Mouse (Mus musculus): Measurements from ENCODE around the gene Scgb1b17. TPM values are rescaled to one million over a fixed set of nuclear protein-coding genes. Genes with fewer than 3 reads are reported as not detected.
"Not testable (repeated sequence)": the region's sequence is repeated elsewhere in the genome, so short reads cannot be mapped to it uniquely, and the experiment has no call there.

The Scgb1b17 gene
- not detected in 2 replicates for polyA plus RNA-seq (2012; rRNA removed)
- not detected in 2 replicates for polyA plus RNA-seq (2014; fragmentation: Nextera tagmentation; extraction: Ambion mirVana)

- ATAC-seq (ENCODE audit: low FRiP score, low read depth); H3K4me3 ChIP-seq (replicated peaks; ENCODE audit: low read length): not testable (repeated sequence)
These were observed at the start of gene Scgb1b17 for GRCm38 (mm10) chr7:33063149-33063548. TSS of gene Scgb1b17 (plus strand) at chr7:33063449.

GRCm38 (mm10) chr7:33056461-33056860 is 6.8 kb upstream of the Scgb1b17 start, which contains the start of gene Scgb2b17:
TSS of gene Scgb2b17 (minus strand) at chr7:33056561.
- H3K4me3 ChIP-seq (replicated peaks; ENCODE audit: low read length); H3K4me1 ChIP-seq (ENCODE audit: control insufficient read depth, insufficient read depth, low read length); H3K4me2 ChIP-seq (replicated peaks; ENCODE audit: low read depth, low read length, severe bottlenecking); DNase-seq (ENCODE audit: low spot score); H3K36me3 ChIP-seq (ENCODE audit: control insufficient read depth, insufficient read depth, low read length); H3K9me3 ChIP-seq (ENCODE audit: control insufficient read depth, low read length); H3K27me3 ChIP-seq (ENCODE audit: control insufficient read depth, insufficient read depth, low read length); H3K27ac ChIP-seq (replicated peaks; ENCODE audit: low read depth, low read length); ATAC-seq (ENCODE audit: low FRiP score, low read depth); H3K9ac ChIP-seq (ENCODE audit: low read depth, low read length, severe bottlenecking): not testable (repeated sequence)

More at GRCm38 (mm10) chr7:33063149-33063548, at the start of gene Scgb1b17:
- H3K9me3 ChIP-seq (ENCODE audit: control insufficient read depth, low read length); H3K27me3 ChIP-seq (ENCODE audit: control insufficient read depth, insufficient read depth, low read length); DNase-seq (ENCODE audit: low spot score); H3K27ac ChIP-seq (replicated peaks; ENCODE audit: low read depth, low read length); H3K9ac ChIP-seq (ENCODE audit: low read depth, low read length, severe bottlenecking); H3K4me2 ChIP-seq (replicated peaks; ENCODE audit: low read depth, low read length, severe bottlenecking); H3K36me3 ChIP-seq (ENCODE audit: control insufficient read depth, insufficient read depth, low read length); H3K4me1 ChIP-seq (ENCODE audit: control insufficient read depth, insufficient read depth, low read length): not testable (repeated sequence)

Other genes starting within 250 kb of the Scgb1b17 start
- gene Scgb2b15, start 233.8 kb upstream of the Scgb1b17 start, polyA plus RNA-seq (2012; rRNA removed), result not detected in 2 replicates
- not detected in 2 replicates for gene Scgb2b15, start 233.8 kb upstream of the Scgb1b17 start, polyA plus RNA-seq (2014; fragmentation: Nextera tagmentation; extraction: Ambion mirVana)
- gene Scgb1b15, start 226.9 kb upstream of the Scgb1b17 start, polyA plus RNA-seq (2012; rRNA removed), result not detected in 2 replicates
- not detected in 2 replicates for gene Scgb1b15, start 226.9 kb upstream of the Scgb1b17 start, polyA plus RNA-seq (2014; fragmentation: Nextera tagmentation; extraction: Ambion mirVana)
- gene Scgb2b17, start 6.9 kb upstream of the Scgb1b17 start, polyA plus RNA-seq (2012; rRNA removed), result not detected in 2 replicates
- gene Scgb2b17, start 6.9 kb upstream of the Scgb1b17 start, polyA plus RNA-seq (2014; fragmentation: Nextera tagmentation; extraction: Ambion mirVana), result not detected in 2 replicates
- gene Scgb2b18, start 110.4 kb downstream of the Scgb1b17 start, polyA plus RNA-seq (2012; rRNA removed), result not detected in 2 replicates
- not detected in 2 replicates for gene Scgb2b18, start 110.4 kb downstream of the Scgb1b17 start, polyA plus RNA-seq (2014; fragmentation: Nextera tagmentation; extraction: Ambion mirVana)
- gene Scgb1b18, start 122.1 kb downstream of the Scgb1b17 start, polyA plus RNA-seq (2012; rRNA removed), result not detected in 2 replicates
- not detected in 2 replicates for gene Scgb1b18, start 122.1 kb downstream of the Scgb1b17 start, polyA plus RNA-seq (2014; fragmentation: Nextera tagmentation; extraction: Ambion mirVana)
- gene Scgb2b19, start 216.9 kb downstream of the Scgb1b17 start, polyA plus RNA-seq (2012; rRNA removed), result not detected in 2 replicates
- not detected in 2 replicates for gene Scgb2b19, start 216.9 kb downstream of the Scgb1b17 start, polyA plus RNA-seq (2014; fragmentation: Nextera tagmentation; extraction: Ambion mirVana)
- not detected in 2 replicates for gene Scgb1b19, start 223.8 kb downstream of the Scgb1b17 start, polyA plus RNA-seq (2012; rRNA removed)
- not detected in 2 replicates for gene Scgb1b19, start 223.8 kb downstream of the Scgb1b17 start, polyA plus RNA-seq (2014; fragmentation: Nextera tagmentation; extraction: Ambion mirVana)